In genomic region chr1:158272058-158272457, GRCm38 (mm10) we compare ENCODE assay signal across 23 mouse cellular contexts.
A peak's percentile ranks its signal among the peaks of the same experiment; 100 is the strongest.
DNase-seq lines count a peak whose midpoint lies in the region; ATAC-seq and TF ChIP-seq lines count a peak whose summit lies in the region.
"Had no signal": no experiment of that assay in that cellular context is flagged by ENCODE, and none has a peak within 500 bp of the region (broad histone marks: within the 10 kb centered on the region; RNA-seq: fewer than 3 reads in every experiment).

No protein-coding gene starts in this region.

- ATAC-seq in forebrain, embryonic 12.5 days (ENCODE audit: low FRiP score), result 0 out of 2 replicates have a peak, but pooled peaks have one; percentile 33
- ATAC-seq in forebrain, embryonic 11.5 days (replicated peaks; ENCODE audit: low FRiP score), result no peak
- peak; percentile 69; the same call in 1 of the 2 replicates for ATAC-seq in forebrain, embryonic 15.5 days (replicated peaks)
- ATAC-seq: activated CD4-positive, CD25-positive, alpha-beta regulatory T cell, adult 4 months; hindbrain, embryonic 16.5 days; intestine, embryonic 15.5 days had no signal

- H3K4me1 ChIP-seq in forebrain, embryonic 12.5 days, result peaks cover 11% of the 10 kb centered on the region
- H3K4me1 ChIP-seq in forebrain, embryonic 11.5 days (replicated peaks; ENCODE audit: control insufficient read depth, insufficient read depth, low read length), result no peaks in the 10 kb centered on the region
- H3K4me1 ChIP-seq in forebrain, embryonic 15.5 days, result peaks cover 5% of the 10 kb centered on the region
- H3K4me1 ChIP-seq: embryonic facial prominence, embryonic 12.5 days; embryonic facial prominence, embryonic 15.5 days; intestine, embryonic 15.5 days had no signal

- H3K27me3 ChIP-seq in forebrain, embryonic 12.5 days, result no peaks in the 10 kb centered on the region
- no peaks in the 10 kb centered on the region for H3K27me3 ChIP-seq in forebrain, embryonic 11.5 days (ENCODE audit: control insufficient read depth, insufficient read depth, low read length)
- no peaks in the 10 kb centered on the region for H3K27me3 ChIP-seq in forebrain, embryonic 15.5 days
- H3K27me3 ChIP-seq: embryonic facial prominence, embryonic 12.5 days; embryonic facial prominence, embryonic 15.5 days; intestine, embryonic 15.5 days had no signal

- intact Hi-C loops in heart, postnatal 36 days (cut with DNase I), result no loop called here

- no peak overlapping the region for H3K27ac ChIP-seq in forebrain, embryonic 12.5 days
- no peak overlapping the region for H3K27ac ChIP-seq in forebrain, embryonic 11.5 days (ENCODE audit: low read depth, low read length)
- H3K27ac ChIP-seq in forebrain, embryonic 15.5 days (replicated peaks), result no peak overlapping the region
- no peak overlapping the region for H3K27ac ChIP-seq in layer of hippocampus, adult 2 months
- H3K27ac ChIP-seq: embryonic facial prominence, embryonic 12.5 days; embryonic facial prominence, embryonic 15.5 days; hindbrain, embryonic 10.5 days; hindbrain, embryonic 13.5 days; intestine, embryonic 15.5 days had no signal

- H3K9me3 ChIP-seq in forebrain, embryonic 12.5 days, result no peaks in the 10 kb centered on the region
- no peaks in the 10 kb centered on the region for H3K9me3 ChIP-seq in forebrain, embryonic 11.5 days (ENCODE audit: control insufficient read depth, low read length)
- no peaks in the 10 kb centered on the region for H3K9me3 ChIP-seq in forebrain, embryonic 15.5 days
- H3K9me3 ChIP-seq: embryonic facial prominence, embryonic 12.5 days; embryonic facial prominence, embryonic 15.5 days; hindbrain, embryonic 10.5 days; hindbrain, embryonic 13.5 days; intestine, embryonic 15.5 days had no signal

- H3K4me3 ChIP-seq in forebrain, embryonic 12.5 days (replicated peaks), result no peak overlapping the region
- H3K4me3 ChIP-seq in forebrain, embryonic 11.5 days (ENCODE audit: low read depth, low read length), result no peak overlapping the region
- no peak overlapping the region for H3K4me3 ChIP-seq in forebrain, embryonic 15.5 days
- no peak overlapping the region for H3K4me3 ChIP-seq in layer of hippocampus, adult 2 months
- H3K4me3 ChIP-seq: embryonic facial prominence, embryonic 12.5 days; embryonic facial prominence, embryonic 15.5 days; hindbrain, embryonic 10.5 days; hindbrain, embryonic 13.5 days; intestine, embryonic 15.5 days had no signal

- H3K9ac ChIP-seq in forebrain, embryonic 12.5 days, result no peak overlapping the region
- no peak overlapping the region for H3K9ac ChIP-seq in forebrain, embryonic 11.5 days (ENCODE audit: low read length)
- no peak overlapping the region for H3K9ac ChIP-seq in forebrain, embryonic 15.5 days (replicated peaks)
- H3K9ac ChIP-seq: embryonic facial prominence, embryonic 12.5 days; embryonic facial prominence, embryonic 15.5 days; hindbrain, embryonic 13.5 days; intestine, embryonic 15.5 days had no signal

- H3K36me3 ChIP-seq in forebrain, embryonic 12.5 days (replicated peaks), result no peaks in the 10 kb centered on the region
- H3K36me3 ChIP-seq in forebrain, embryonic 11.5 days (ENCODE audit: control insufficient read depth, insufficient read depth, low read length), result no peaks in the 10 kb centered on the region
- H3K36me3 ChIP-seq in forebrain, embryonic 15.5 days, result 0 out of 2 replicates have a peak, but pooled peaks cover 2% of the 10 kb centered on the region
- H3K36me3 ChIP-seq: embryonic facial prominence, embryonic 12.5 days; embryonic facial prominence, embryonic 15.5 days; hindbrain, embryonic 10.5 days; hindbrain, embryonic 13.5 days; intestine, embryonic 15.5 days had no signal

- 84% methylated on average over 9 of the region's 9 CpGs for WGBS in forebrain, embryonic 12.5 days
- WGBS in forebrain, embryonic 11.5 days, result 86% methylated on average over 9 of the region's 9 CpGs
- 75% methylated on average over 9 of the region's 9 CpGs for WGBS in forebrain, embryonic 15.5 days

- no peak for DNase-seq in forebrain, embryonic 11.5 days (ENCODE audit: low spot score)
- DNase-seq in heart, adult 11 months, result peak; percentile 15
- no peak for DNase-seq in heart, postnatal 36 days
- DNase-seq in layer of hippocampus, adult 2 months (ENCODE audit: low spot score in 2 of 2), result no peak
- DNase-seq: adrenal gland, adult 8-10 months; adrenal gland, postnatal 25 days; cerebellum, adult 11 months; cerebellum, adult 2 months; cerebellum, adult 9-11 months; cerebellum, postnatal 25 days; gastrocnemius, postnatal 10 days; gastrocnemius, postnatal 36 days; kidney, adult 11 months had no signal

- no peak for TF ChIP-seq CTCF in layer of hippocampus, adult 2 months (conservative IDR thresholded peaks at IDR 0.05)

- H3K4me2 ChIP-seq in forebrain, embryonic 12.5 days, result no peak overlapping the region
- no peak overlapping the region for H3K4me2 ChIP-seq in forebrain, embryonic 11.5 days (ENCODE audit: low read depth, low read length, severe bottlenecking)
- no peak overlapping the region for H3K4me2 ChIP-seq in forebrain, embryonic 15.5 days (replicated peaks)
- H3K4me2 ChIP-seq: embryonic facial prominence, embryonic 12.5 days; embryonic facial prominence, embryonic 15.5 days; heart, embryonic 11.5 days; hindbrain, embryonic 13.5 days; intestine, embryonic 15.5 days had no signal
